Mouse (Mus musculus) cortical plate, adult 2 months (tissue): ENCODE measurements around the gene Hist1h2ah.

Experiments
- CTCF ChIP-seq: fragments of 200-500 bp; IDR thresholded peaks from 2 replicates; pipeline ENCODE4 v1.5.1; 2011; ENCODE audit warnings: mild to moderate bottlenecking, control low read depth, low read length; ENCODE audit not compliant: insufficient read depth; ENCODE audit errors: extremely low read depth
- POLR2A ChIP-seq: fragments of 200-500 bp; IDR thresholded peaks from 2 replicates; pipeline ENCODE4 v1.6.1; 2011; ENCODE audit warnings: mild to moderate bottlenecking, low read length, control low read depth; ENCODE audit not compliant: insufficient read depth; ENCODE audit errors: extremely low read depth

GRCm38 (mm10) chr13:21996840-21997185, 38.6 kb downstream of the Hist1h2ah start:
- no peak for TF ChIP-seq CTCF
- TF ChIP-seq POLR2A: no peak
